Mouse (Mus musculus) forebrain, embryonic 16.5 days (tissue): ENCODE measurements around the gene Slc5a3. TPM values are rescaled to one million over a fixed set of nuclear protein-coding genes. Genes with fewer than 3 reads are reported as not detected.

Experiments used
- ATAC-seq: fragments of 200-750 bp; cut with Nextera tagmentation; 2 replicates; pipeline ENCODE4 v1.8.0; 2017; ENCODE audit warnings: mild to moderate bottlenecking, moderate library complexity
- H3K27ac ChIP-seq: fragments of 300-500 bp; sonication (generic); 2 replicates; pipeline ENCODE4 v1.5.1; 2014; ENCODE audit warnings: low read length, control low read depth
- H3K27me3 ChIP-seq: fragments of 300-500 bp; sonication (generic); replicated peaks from 2 replicates; pipeline ENCODE4 v1.6.1; 2014; ENCODE audit warnings: low read length; ENCODE audit not compliant: control insufficient read depth, insufficient read depth
- H3K36me3 ChIP-seq: fragments of 300-500 bp; sonication (generic); 2 replicates; pipeline ENCODE4 v1.6.1; 2014; ENCODE audit not compliant: control insufficient read depth, insufficient read depth
- H3K4me1 ChIP-seq: fragments of 300-500 bp; sonication (generic); replicated peaks from 2 replicates; pipeline ENCODE4 v1.6.1; 2014; ENCODE audit warnings: low read length; ENCODE audit not compliant: control insufficient read depth, insufficient read depth
- H3K4me2 ChIP-seq: fragments of 300-500 bp; sonication (generic); 2 replicates; pipeline ENCODE4 v1.6.1; 2014; ENCODE audit warnings: mild to moderate bottlenecking, low read length, control low read depth
- H3K4me3 ChIP-seq: fragments of 300-500 bp; sonication (generic); replicated peaks from 2 replicates; pipeline ENCODE4 v1.5.1; 2014; ENCODE audit warnings: mild to moderate bottlenecking, low read length, control low read depth
- H3K9ac ChIP-seq: fragments of 300-500 bp; sonication (generic); replicated peaks from 2 replicates; pipeline ENCODE4 v1.6.1; 2014; ENCODE audit warnings: low read depth, low read length, control low read depth
- H3K9me3 ChIP-seq: fragments of 300-500 bp; sonication (generic); 2 replicates; pipeline ENCODE4 v1.6.1; 2016; ENCODE audit warnings: low read length; ENCODE audit not compliant: control insufficient read depth
- WGBS: fragments of 180-500 bp; shearing (Covaris S2); extraction: QIAGEN DNeasy Blood & Tissue Kit; methylation state at CpG from one replicate; pipeline ENCODE4 v1.1.7; 2014; 5-methylcytosine and 5-hydroxymethylcytosine counted together
- polyA plus RNA-seq: library from polyadenylated mRNA; unstranded; fragments of >200 nt; fragmentation: Nextera tagmentation; extraction: Ambion mirVana; gene quantifications from 2 replicates; pipeline ENCODE4 v1.2.1, GENCODE M21; 2015

The Slc5a3 gene
- polyA plus RNA-seq, 1 experiment from 2014 or later, result 15.0 TPM

- H3K4me1 ChIP-seq, result no peaks in the 10 kb centered on the region
- 92% methylated on average over 8 of the region's 8 CpGs for WGBS
Observed at GRCm38 (mm10) chr16:92129843-92130242, 71.7 kb downstream of the Slc5a3 start.

GRCm38 (mm10) chr16:92132511-92132910 lies 74.4 kb downstream of the Slc5a3 start:
- ATAC-seq, result no peak
- no peaks in the 10 kb centered on the region for H3K4me1 ChIP-seq
- WGBS, result 95% methylated on average over 4 of the region's 4 CpGs
- no peaks in the 10 kb centered on the region for H3K9me3 ChIP-seq
- H3K9ac ChIP-seq, result no peak overlapping the region
- no peak overlapping the region for H3K4me3 ChIP-seq
- H3K27me3 ChIP-seq, result no peaks in the 10 kb centered on the region
- no peak overlapping the region for H3K27ac ChIP-seq
- H3K36me3 ChIP-seq, result no peaks in the 10 kb centered on the region
- H3K4me2 ChIP-seq, result no peak overlapping the region

More at GRCm38 (mm10) chr16:92129843-92130242, 71.7 kb downstream of the Slc5a3 start:
- ATAC-seq, result no peak
- H3K9me3 ChIP-seq, result peaks cover 1% of the 10 kb centered on the region; the same call in 1 of the 2 replicates
- H3K27ac ChIP-seq, result no peak overlapping the region
- no peak overlapping the region for H3K9ac ChIP-seq
- H3K36me3 ChIP-seq, result no peaks in the 10 kb centered on the region
- no peak overlapping the region for H3K4me3 ChIP-seq
- no peak overlapping the region for H3K4me2 ChIP-seq
- no peaks in the 10 kb centered on the region for H3K27me3 ChIP-seq

- no peak overlapping the region for H3K4me3 ChIP-seq
- H3K36me3 ChIP-seq, result no peaks in the 10 kb centered on the region
- H3K9me3 ChIP-seq, result no peaks in the 10 kb centered on the region
- no peak for ATAC-seq
- 85% methylated on average over 11 of the region's 11 CpGs for WGBS
- no peak overlapping the region for H3K9ac ChIP-seq
- no peak overlapping the region for H3K27ac ChIP-seq
- H3K4me2 ChIP-seq, result no peak overlapping the region
- no peaks in the 10 kb centered on the region for H3K27me3 ChIP-seq
- H3K4me1 ChIP-seq, result no peaks in the 10 kb centered on the region; the same call in 1 of the 2 replicates
Observed at GRCm38 (mm10) chr16:92134148-92134764, 76.1 kb downstream of the Slc5a3 start.

- no peak overlapping the region for H3K27ac ChIP-seq
- no peaks in the 10 kb centered on the region for H3K27me3 ChIP-seq
- H3K9me3 ChIP-seq, result no peaks in the 10 kb centered on the region
- H3K36me3 ChIP-seq, result no peaks in the 10 kb centered on the region
- no peak overlapping the region for H3K9ac ChIP-seq
- WGBS, result 98% methylated on average over 11 of the region's 15 CpGs
- peaks cover 5% of the 10 kb centered on the region; the same call in 1 of the 2 replicates for H3K4me1 ChIP-seq
- H3K4me3 ChIP-seq, result no peak overlapping the region
- no peak for ATAC-seq
- no peak overlapping the region for H3K4me2 ChIP-seq
Observed at GRCm38 (mm10) chr16:92136275-92136674, 78.2 kb downstream of the Slc5a3 start.

Other genes starting within 250 kb of the Slc5a3 start
- gene Mrps6, start 52 bp upstream of the Slc5a3 start, polyA plus RNA-seq, result 144 and 148 TPM in 2 replicates
- 0.25 and 0.52 TPM in 2 replicates for gene Gm49711, start within 50 bp of the Slc5a3 start, polyA plus RNA-seq
- gene Kcne2, start 234.1 kb downstream of the Slc5a3 start, polyA plus RNA-seq, result 9.1 and 12.3 TPM in 2 replicates
- gene Smim11, start 243.0 kb downstream of the Slc5a3 start, polyA plus RNA-seq, result 83.0 and 89.0 TPM in 2 replicates